Mouse (Mus musculus) myocyte (in vitro differentiated cells): Measurements from ENCODE around the gene Rapgef6. TPM values are rescaled to one million over a fixed set of nuclear protein-coding genes. Genes with fewer than 3 reads are reported as not detected.

Source experiments
- H3K27me3 ChIP-seq: one replicate; pipeline ENCODE4 v1.6.1; 2011; ENCODE audit not compliant: control insufficient read depth, insufficient read depth, insufficient read length
- H3K36me3 ChIP-seq: one replicate; pipeline ENCODE4 v1.6.1; 2011; ENCODE audit not compliant: control insufficient read depth, insufficient read depth
- H3K4me2 ChIP-seq: one replicate; pipeline ENCODE4 v1.6.1; 2011; ENCODE audit warnings: low read depth, control low read depth
- H3K4me3 ChIP-seq: one replicate; pipeline ENCODE4 v1.5.1; 2011; ENCODE audit warnings: mild to moderate bottlenecking, control low read depth, moderate library complexity
- H3K79me2 ChIP-seq: one replicate; pipeline ENCODE4 v1.6.1; 2011; ENCODE audit not compliant: control insufficient read depth, insufficient read depth
- H3ac ChIP-seq: one replicate; pipeline ENCODE4 v1.6.1; 2011; ENCODE audit not compliant: control insufficient read depth, insufficient read length
- CEBPB ChIP-seq: IDR thresholded peaks from 2 replicates; pipeline ENCODE4 v1.6.1; 2011; ENCODE audit warnings: mild to moderate bottlenecking, moderate library complexity; ENCODE audit not compliant: poor library complexity, insufficient read depth, severe bottlenecking
- E2F4 ChIP-seq: IDR thresholded peaks from one replicate; pipeline ENCODE4 v1.6.1; 2011; ENCODE audit warnings: mild to moderate bottlenecking, control low read depth, moderate library complexity; ENCODE audit not compliant: insufficient read depth
- MAX ChIP-seq: IDR thresholded peaks from one replicate; pipeline ENCODE4 v1.6.1; 2011; ENCODE audit warnings: low read depth, mild to moderate bottlenecking, control low read depth
- MYOD1 ChIP-seq, 3 experiments: IDR thresholded peaks; one replicate each; pipeline ENCODE4 v1.6.1; 2011; ENCODE audit warnings: control low read depth in 2 of 3, low read depth in 2 of 3, mild to moderate bottlenecking in 2 of 3, moderate library complexity in 1 of 3; ENCODE audit not compliant: insufficient read length in 2 of 3, control insufficient read depth in 1 of 3
- MYOG ChIP-seq, 3 experiments: IDR thresholded peaks; one replicate each; pipeline ENCODE4 v1.6.1; 2011; ENCODE audit warnings: control low read depth in 2 of 3, low read depth in 2 of 3, mild to moderate bottlenecking in 2 of 3; ENCODE audit not compliant: insufficient read length in 2 of 3, control insufficient read depth in 1 of 3, insufficient read depth in 1 of 3
- POLR2A ChIP-seq: IDR thresholded peaks from one replicate; pipeline ENCODE4 v1.6.1; 2011; ENCODE audit warnings: low read depth, mild to moderate bottlenecking, control low read depth, moderate library complexity; ENCODE audit not compliant: insufficient read length
- POLR2AphosphoS2 ChIP-seq: IDR thresholded peaks from one replicate; pipeline ENCODE4 v1.6.1; 2011; ENCODE audit warnings: low read depth, control low read depth; ENCODE audit not compliant: insufficient read length
- REST ChIP-seq: IDR thresholded peaks from one replicate; pipeline ENCODE4 v1.6.1; 2011; ENCODE audit warnings: mild to moderate bottlenecking, control low read depth, moderate library complexity; ENCODE audit not compliant: insufficient read depth, insufficient read length
- SRF ChIP-seq: IDR thresholded peaks from one replicate; pipeline ENCODE4 v1.6.1; 2011; ENCODE audit warnings: low read depth; ENCODE audit not compliant: control insufficient read depth, insufficient read length
- TCF12 ChIP-seq: IDR thresholded peaks from one replicate; pipeline ENCODE4 v1.6.1; 2011; ENCODE audit warnings: mild to moderate bottlenecking, control low read depth; ENCODE audit not compliant: poor library complexity, insufficient read depth, severe bottlenecking
- TCF3 ChIP-seq: IDR thresholded peaks from one replicate; pipeline ENCODE4 v1.6.1; 2011; ENCODE audit warnings: low read depth, control low read depth; ENCODE audit not compliant: insufficient read length
- USF1 ChIP-seq: IDR thresholded peaks from one replicate; pipeline ENCODE4 v1.6.1; 2011; ENCODE audit warnings: low read depth, mild to moderate bottlenecking, control low read depth, moderate library complexity
- polyA plus RNA-seq: library from polyadenylated mRNA; unstranded; fragments of >200 nt; fragmentation: generic; extraction: Trizol; gene quantifications from one replicate; pipeline ENCODE4 v1.2.1, GENCODE M21; 2012; ENCODE audit warnings: missing spikeins

The Rapgef6 gene
- polyA plus RNA-seq, 1 experiment: 3.1 TPM

- Histone ChIP-seq H3K4me2 (no peak overlapping the region), H3K4me3 (no peak overlapping the region), H3K79me2 (no peaks in the 10 kb centered on the region), H3K27me3 (no peaks in the 10 kb centered on the region), H3K36me3 (peaks cover 10% of the 10 kb centered on the region), H3ac (no peak overlapping the region)
- no peak for TF ChIP-seq MYOD1 (IDR thresholded peaks at IDR 0.05; ENCODE audit: control insufficient read depth in 1 of 3, insufficient read length in 2 of 3, low read depth in 2 of 3)
- TF ChIP-seq REST: no peak
- TF ChIP-seq SRF: no peak
- TF ChIP-seq TCF3: no peak
- TF ChIP-seq POLR2AphosphoS2: no peak
- no peak for TF ChIP-seq POLR2A
- TF ChIP-seq MAX: no peak
- TF ChIP-seq CEBPB: no peak
- no peak for TF ChIP-seq USF1
- TF ChIP-seq TCF12: no peak
- no peak for TF ChIP-seq E2F4
- no peak for TF ChIP-seq MYOG (IDR thresholded peaks at IDR 0.05; ENCODE audit: control insufficient read depth in 1 of 3, insufficient read depth in 1 of 3, insufficient read length in 2 of 3, low read depth in 2 of 3)
Measured at GRCm38 (mm10) chr11:54731367-54731766, 208.7 kb downstream of the Rapgef6 start.

- no peak overlapping the region for H3K4me2 ChIP-seq
- TF ChIP-seq MAX: no peak
- TF ChIP-seq MYOD1 (IDR thresholded peaks at IDR 0.05; ENCODE audit: control insufficient read depth in 1 of 3, insufficient read length in 2 of 3, low read depth in 2 of 3): no peak
- TF ChIP-seq REST: no peak
- no peak for TF ChIP-seq TCF12
- TF ChIP-seq E2F4: no peak
- no peak for TF ChIP-seq CEBPB
- H3K36me3 ChIP-seq: peaks cover 10% of the 10 kb centered on the region
- H3K27me3 ChIP-seq: no peaks in the 10 kb centered on the region
- H3ac ChIP-seq: no peak overlapping the region
- H3K79me2 ChIP-seq: no peaks in the 10 kb centered on the region
- no peak overlapping the region for H3K4me3 ChIP-seq
Measured at GRCm38 (mm10) chr11:54733546-54733945, 210.9 kb downstream of the Rapgef6 start.

- Histone ChIP-seq H3K4me3 (no peak overlapping the region), H3K36me3 (peaks cover 18% of the 10 kb centered on the region), H3ac (no peak overlapping the region)
Measured at GRCm38 (mm10) chr11:54735114-54735513, 212.5 kb downstream of the Rapgef6 start.

GRCm38 (mm10) chr11:54736903-54737302 is 214.3 kb downstream of the Rapgef6 start:
- H3K4me3 ChIP-seq: no peak overlapping the region
- no peak overlapping the region for H3K4me2 ChIP-seq
- no peaks in the 10 kb centered on the region for H3K27me3 ChIP-seq
- H3K36me3 ChIP-seq: peaks cover 27% of the 10 kb centered on the region
- no peaks in the 10 kb centered on the region for H3K79me2 ChIP-seq
- H3ac ChIP-seq: no peak overlapping the region
- TF ChIP-seq MAX: no peak
- no peak for TF ChIP-seq CEBPB
- no peak for TF ChIP-seq TCF12
- TF ChIP-seq MYOG (IDR thresholded peaks at IDR 0.05; ENCODE audit: control insufficient read depth in 1 of 3, insufficient read depth in 1 of 3, insufficient read length in 2 of 3, low read depth in 2 of 3): no peak
- no peak for TF ChIP-seq E2F4

More at GRCm38 (mm10) chr11:54735114-54735513, 212.5 kb downstream of the Rapgef6 start:
- H3K4me2 ChIP-seq: no peak overlapping the region
- H3K27me3 ChIP-seq: no peaks in the 10 kb centered on the region
- TF ChIP-seq MAX (no peak), TCF12 (no peak), CEBPB (no peak), E2F4 (no peak), TCF3 (no peak), POLR2AphosphoS2 (no peak), REST (no peak), USF1 (no peak), POLR2A (no peak), MYOD1 (IDR thresholded peaks at IDR 0.05; ENCODE audit: control insufficient read depth in 1 of 3, insufficient read length in 2 of 3, low read depth in 2 of 3) (no peak), MYOG (IDR thresholded peaks at IDR 0.05; ENCODE audit: control insufficient read depth in 1 of 3, insufficient read depth in 1 of 3, insufficient read length in 2 of 3, low read depth in 2 of 3) (no peak), SRF (no peak)
- H3K79me2 ChIP-seq: no peaks in the 10 kb centered on the region

GRCm38 (mm10) chr11:54739012-54739750 is 216.5 kb downstream of the Rapgef6 start:
- Histone ChIP-seq H3K4me3 (no peak overlapping the region), H3K79me2 (no peaks in the 10 kb centered on the region), H3ac (no peak overlapping the region), H3K27me3 (no peaks in the 10 kb centered on the region), H3K4me2 (no peak overlapping the region), H3K36me3 (peaks cover 27% of the 10 kb centered on the region)
- TF ChIP-seq E2F4 (no peak), POLR2AphosphoS2 (no peak), MYOG (IDR thresholded peaks at IDR 0.05; ENCODE audit: control insufficient read depth in 1 of 3, insufficient read depth in 1 of 3, insufficient read length in 2 of 3, low read depth in 2 of 3) (no peak)
